Mouse (Mus musculus) midbrain, embryonic 14.5 days (tissue): ENCODE measurements around the gene Tmem88b. TPM values are rescaled to one million over a fixed set of nuclear protein-coding genes. Genes with fewer than 3 reads are reported as not detected.
"Not testable (repeated sequence)": the region's sequence is repeated elsewhere in the genome, so short reads cannot be mapped to it uniquely, and the experiment has no call there.

Experiments
- ATAC-seq: fragments of 200-750 bp; cut with Nextera tagmentation; 2 replicates; pipeline ENCODE4 v1.8.0; 2017; ENCODE audit warnings: moderate number of reproducible peaks, moderate library complexity; ENCODE audit not compliant: low FRiP score, low TSS enrichment
- DNase-seq: peaks from one replicate; pipeline ENCODE4 v3.0.0-alpha.2; 2015
- H3K27ac ChIP-seq: fragments of 300-500 bp; sonication (generic); replicated peaks from 2 replicates; pipeline ENCODE4 v1.5.1; 2014; ENCODE audit warnings: mild to moderate bottlenecking, low read depth, low read length, moderate library complexity
- H3K27me3 ChIP-seq: fragments of 300-500 bp; sonication (generic); 2 replicates; pipeline ENCODE4 v1.6.1; 2014; ENCODE audit warnings: low read length, control low read depth, mixed read lengths; ENCODE audit not compliant: control insufficient read depth, insufficient read depth
- H3K36me3 ChIP-seq: fragments of 300-500 bp; sonication (generic); 2 replicates; pipeline ENCODE4 v1.6.1; 2014; ENCODE audit warnings: low read length, control low read depth; ENCODE audit not compliant: control insufficient read depth, insufficient read depth
- H3K4me1 ChIP-seq: fragments of 300-500 bp; sonication (generic); 2 replicates; pipeline ENCODE4 v1.6.1; 2014; ENCODE audit warnings: mild to moderate bottlenecking, antibody characterized with exemption, low read length, control low read depth; ENCODE audit not compliant: control insufficient read depth, insufficient read depth
- H3K4me2 ChIP-seq: fragments of 300-500 bp; sonication (generic); 2 replicates; pipeline ENCODE4 v1.6.1; 2014; ENCODE audit warnings: mild to moderate bottlenecking, low read length, moderate library complexity
- H3K4me3 ChIP-seq: fragments of 300-500 bp; sonication (generic); replicated peaks from 2 replicates; pipeline ENCODE4 v1.5.1; 2014; ENCODE audit warnings: low read depth, low read length
- H3K9ac ChIP-seq: fragments of 300-500 bp; sonication (generic); replicated peaks from 2 replicates; pipeline ENCODE4 v1.6.1; 2014; ENCODE audit warnings: mild to moderate bottlenecking, low read length, moderate library complexity
- H3K9me3 ChIP-seq: fragments of 300-500 bp; sonication (generic); 2 replicates; pipeline ENCODE4 v1.6.1; 2016; ENCODE audit warnings: low read length, control low read depth, mixed read lengths; ENCODE audit not compliant: control insufficient read depth
- whole genome bisulfite sequencing: fragments of 180-500 bp; shearing (Covaris S2); extraction: QIAGEN DNeasy Blood & Tissue Kit; methylation state at CpG from one replicate; pipeline ENCODE4 v1.1.7; 2014; 5-methylcytosine and 5-hydroxymethylcytosine counted together
- polyA plus RNA-seq: library from polyadenylated mRNA; unstranded; fragments of >200 nt; fragmentation: Nextera tagmentation; extraction: Ambion mirVana; gene quantifications from 2 replicates; pipeline ENCODE4 v1.2.1, GENCODE M21; 2014

Tmem88b gene
- polyA plus RNA-seq, 1 experiment from 2014 or later = 0.51 TPM

GRCm38 (mm10) chr4:155793730-155794129 lies 8.1 kb upstream of the Tmem88b start:
- H3K36me3 ChIP-seq = no peaks in the 10 kb centered on the region
- WGBS = 77% methylated on average over 2 of the region's 2 CpGs
- no peak for ATAC-seq
- no peak overlapping the region for H3K27ac ChIP-seq
- H3K27me3 ChIP-seq = no peaks in the 10 kb centered on the region
- H3K9ac ChIP-seq = no peak overlapping the region
- no peak overlapping the region for H3K4me3 ChIP-seq
- H3K9me3 ChIP-seq = no peaks in the 10 kb centered on the region
- H3K4me1 ChIP-seq = no peaks in the 10 kb centered on the region
- H3K4me2 ChIP-seq = no peak overlapping the region
- no peak for DNase-seq

- Histone ChIP-seq H3K4me2 (no peak overlapping the region), H3K27me3 (no peaks in the 10 kb centered on the region), H3K9me3 (no peaks in the 10 kb centered on the region), H3K9ac (no peak overlapping the region), H3K4me3 (no peak overlapping the region), H3K4me1 (no peaks in the 10 kb centered on the region), H3K27ac (no peak overlapping the region), H3K36me3 (no peaks in the 10 kb centered on the region)
- DNase-seq (no peak), ATAC-seq (no peak)
- WGBS = 77% methylated on average over 24 of the region's 24 CpGs
Observed at GRCm38 (mm10) chr4:155791240-155791933, 5.7 kb upstream of the Tmem88b start.

- WGBS = 69% methylated on average over 3 of the region's 3 CpGs
- no peak for DNase-seq
- ATAC-seq = no peak
- Histone ChIP-seq H3K9ac (no peak overlapping the region), H3K9me3 (no peaks in the 10 kb centered on the region), H3K4me1 (no peaks in the 10 kb centered on the region), H3K4me3 (no peak overlapping the region), H3K27ac (no peak overlapping the region), H3K4me2 (no peak overlapping the region), H3K27me3 (no peaks in the 10 kb centered on the region), H3K36me3 (no peaks in the 10 kb centered on the region)
Observed at GRCm38 (mm10) chr4:155790650-155791161, 5.0 kb upstream of the Tmem88b start.

GRCm38 (mm10) chr4:155790021-155790489 lies 4.4 kb upstream of the Tmem88b start, which contains the start of gene Ankrd65:
Gene Ankrd65, plus strand, starts transcription at chr4:155790439.
- Histone ChIP-seq H3K36me3 (no peaks in the 10 kb centered on the region), H3K4me3 (no peak within 1 kb of the TSS), H3K27ac (no peak within 1 kb of the TSS), H3K9ac (no peak within 1 kb of the TSS), H3K27me3 (no peaks in the 10 kb centered on the region), H3K4me1 (no peaks in the 10 kb centered on the region), H3K4me2 (no peak within 1 kb of the TSS), H3K9me3 (no peaks in the 10 kb centered on the region)
- ATAC-seq (no peak), DNase-seq (no peak)
- 77% methylated on average over 3 of the region's 3 CpGs for WGBS

- not testable (repeated sequence) for ATAC-seq, H3K27ac ChIP-seq
- WGBS = 87% methylated on average over 4 of the region's 4 CpGs
Observed at GRCm38 (mm10) chr4:155788833-155789232, 3.2 kb upstream of the Tmem88b start.

GRCm38 (mm10) chr4:155788300-155788699 lies 2.6 kb upstream of the Tmem88b start:
- Histone ChIP-seq H3K4me2 (no peak overlapping the region), H3K4me1 (no peaks in the 10 kb centered on the region; the same call in 1 of the 2 replicates), H3K4me3 (no peak overlapping the region), H3K27me3 (no peaks in the 10 kb centered on the region), H3K9ac (no peak overlapping the region), H3K27ac (no peak overlapping the region), H3K9me3 (no peaks in the 10 kb centered on the region), H3K36me3 (no peaks in the 10 kb centered on the region)
- 78% methylated on average over 3 of the region's 3 CpGs for WGBS
- no peak for ATAC-seq
- no peak for DNase-seq

More at GRCm38 (mm10) chr4:155788833-155789232, 3.2 kb upstream of the Tmem88b start:
- not testable (repeated sequence) for H3K9me3 ChIP-seq, DNase-seq, H3K9ac ChIP-seq, H3K4me1 ChIP-seq, H3K27me3 ChIP-seq, H3K4me2 ChIP-seq, H3K4me3 ChIP-seq, H3K36me3 ChIP-seq

GRCm38 (mm10) chr4:155785246-155785645 lies 428 bp downstream of the Tmem88b start:
- H3K27ac ChIP-seq = peak overlapping the region; percentile 20; the same call in 1 of the 2 replicates
- no peak overlapping the region for H3K4me3 ChIP-seq
- H3K27me3 ChIP-seq = no peaks in the 10 kb centered on the region
- no peak overlapping the region for H3K4me2 ChIP-seq
- 78% methylated on average over 10 of the region's 10 CpGs for WGBS
- no peaks in the 10 kb centered on the region for H3K9me3 ChIP-seq
- DNase-seq (no peak), ATAC-seq (no peak)
- no peak overlapping the region for H3K9ac ChIP-seq
- H3K36me3 ChIP-seq = no peaks in the 10 kb centered on the region
- H3K4me1 ChIP-seq = no peaks in the 10 kb centered on the region; the same call in 1 of the 2 replicates

- Histone ChIP-seq H3K4me3 (peak overlapping the region; percentile 61), H3K36me3 (no peaks in the 10 kb centered on the region), H3K4me1 (no peaks in the 10 kb centered on the region; the same call in 1 of the 2 replicates), H3K9me3 (no peaks in the 10 kb centered on the region), H3K9ac (peak overlapping the region; percentile 82), H3K27ac (peak overlapping the region; percentile 92), H3K4me2 (peak overlapping the region; percentile 69), H3K27me3 (no peaks in the 10 kb centered on the region)
- WGBS = under 1% methylated on average over 52 of the region's 52 CpGs
- ATAC-seq (peak; percentile 86), DNase-seq (peak; percentile 90)
Observed at GRCm38 (mm10) chr4:155784081-155784701, 1.5 kb downstream of the Tmem88b start.
